Mouse (Mus musculus) cerebellum, postnatal 36 days (tissue): ENCODE results near the gene Fndc3b.

ENCODE experiments used
- DNase-seq, 2 experiments: peaks; one replicate each; pipeline ENCODE4 v3.0.0; 2021 to 2022; ENCODE audit warnings: mixed read lengths in 2 of 2

Gene Fndc3b

DNA sequence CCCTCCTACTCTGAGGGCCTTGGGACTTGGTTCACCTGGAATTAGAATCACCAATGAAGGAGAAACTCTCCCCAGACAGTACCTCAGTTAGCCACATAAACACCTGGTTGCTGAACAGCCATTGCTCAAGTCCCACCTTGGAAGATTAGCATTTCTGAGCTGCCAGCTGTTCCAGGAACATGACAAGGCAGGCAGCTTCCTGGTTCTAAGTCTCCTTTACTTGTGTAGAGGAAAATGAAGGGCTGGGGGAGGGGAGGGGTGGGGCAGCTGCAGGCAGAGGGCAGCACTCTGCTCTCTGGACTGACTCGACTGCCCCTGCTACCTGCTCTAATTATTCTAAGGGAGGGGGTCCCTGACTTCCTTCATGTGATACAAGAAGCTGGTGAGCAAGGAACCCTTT, 45.8 kb downstream of the Fndc3b start:
- no peak for DNase-seq

DNA sequence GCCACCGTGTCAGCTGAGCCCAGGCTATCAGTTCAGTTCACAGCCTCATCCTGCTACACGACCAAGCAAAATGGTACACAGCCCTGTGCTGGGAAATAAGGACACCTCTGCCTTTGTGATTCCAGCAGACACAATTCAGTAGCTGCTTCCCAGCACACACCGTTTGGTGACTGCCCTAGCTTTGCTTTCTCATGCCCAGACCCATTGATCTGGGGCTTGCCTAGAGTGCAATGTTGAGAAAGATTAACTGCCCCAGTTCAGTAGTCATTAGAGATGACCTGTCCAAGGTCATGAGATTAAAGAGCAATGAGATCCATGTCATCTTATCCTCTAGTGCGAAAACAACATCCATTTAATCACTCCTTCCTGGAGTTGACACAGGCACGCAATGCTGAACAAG, 47.9 kb downstream of the Fndc3b start:
- no peak for DNase-seq

DNA sequence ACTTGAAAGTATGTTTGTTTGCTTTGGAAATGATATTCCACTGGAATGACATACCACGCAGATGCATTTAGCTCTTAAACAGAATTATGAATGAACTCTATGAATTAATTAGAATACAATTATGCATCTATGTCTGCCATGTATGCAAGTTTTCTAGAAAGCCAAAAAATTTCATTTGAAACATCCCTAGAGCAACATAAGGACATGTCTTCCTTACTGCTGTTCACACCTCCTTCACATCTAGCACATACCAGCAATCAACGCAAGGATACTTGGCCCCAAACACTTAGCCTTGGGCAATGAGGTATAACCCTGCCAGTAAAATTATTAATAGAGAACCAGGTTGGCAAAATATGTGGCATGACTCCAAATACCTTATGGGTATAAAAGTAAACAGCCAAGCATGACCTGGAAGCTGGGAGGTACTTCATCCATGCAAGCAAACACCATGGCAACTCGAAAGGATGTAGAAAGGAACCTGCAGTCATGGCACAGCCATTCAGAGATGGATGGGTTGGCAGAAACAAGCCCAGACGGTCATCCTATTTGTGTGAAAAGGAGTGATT, 52.8 kb downstream of the Fndc3b start:
- DNase-seq = no peak

DNA sequence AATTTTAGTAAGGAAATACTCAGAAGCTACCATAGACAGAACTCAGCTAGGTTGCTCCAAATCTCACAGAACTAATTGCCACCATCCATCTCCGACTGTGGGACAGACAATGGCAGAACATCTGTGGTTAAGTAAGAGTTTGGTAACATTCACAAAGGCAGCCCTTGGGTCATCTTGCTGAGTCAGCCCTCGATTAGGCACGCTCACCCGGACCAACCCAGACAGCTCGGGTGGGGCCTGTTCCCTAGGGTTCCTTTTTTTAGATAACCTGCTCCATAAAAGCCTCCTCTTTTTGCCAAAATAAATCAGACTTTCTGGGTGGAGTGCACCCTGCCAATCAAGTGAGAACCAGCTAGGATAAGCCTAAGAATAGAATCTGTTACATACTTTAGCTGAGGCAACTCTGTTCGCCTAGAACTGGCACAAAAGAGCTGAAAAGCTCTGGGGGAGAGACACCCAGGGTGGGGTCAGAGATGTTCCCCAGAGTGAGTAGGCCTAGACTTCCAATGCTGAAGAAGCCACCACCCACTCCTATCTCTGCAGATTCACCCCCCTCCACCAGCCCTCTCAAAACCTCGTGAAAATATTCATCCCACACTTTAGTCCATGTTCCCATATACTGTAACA, 54.2 kb downstream of the Fndc3b start:
- no peak for DNase-seq

DNA sequence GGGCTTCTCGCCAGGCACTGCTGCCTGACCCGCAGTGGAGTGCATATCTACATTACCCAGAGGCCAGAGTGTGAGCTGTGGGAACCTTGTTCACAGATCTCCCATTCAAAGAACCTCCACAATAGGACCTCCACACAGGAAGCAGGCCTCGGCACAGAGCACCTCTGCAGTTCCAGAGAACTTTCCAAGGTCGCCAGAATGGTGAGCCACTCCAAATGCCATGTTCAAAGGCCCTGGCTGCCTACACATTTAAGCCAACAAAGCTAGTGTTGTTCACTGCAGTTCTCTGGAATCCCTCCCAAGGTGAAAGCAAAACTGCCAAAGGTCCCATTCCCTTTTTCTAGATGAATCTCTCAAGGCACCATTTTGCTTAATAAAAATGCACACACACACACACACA, 55.4 kb downstream of the Fndc3b start:
- DNase-seq = no peak

DNA sequence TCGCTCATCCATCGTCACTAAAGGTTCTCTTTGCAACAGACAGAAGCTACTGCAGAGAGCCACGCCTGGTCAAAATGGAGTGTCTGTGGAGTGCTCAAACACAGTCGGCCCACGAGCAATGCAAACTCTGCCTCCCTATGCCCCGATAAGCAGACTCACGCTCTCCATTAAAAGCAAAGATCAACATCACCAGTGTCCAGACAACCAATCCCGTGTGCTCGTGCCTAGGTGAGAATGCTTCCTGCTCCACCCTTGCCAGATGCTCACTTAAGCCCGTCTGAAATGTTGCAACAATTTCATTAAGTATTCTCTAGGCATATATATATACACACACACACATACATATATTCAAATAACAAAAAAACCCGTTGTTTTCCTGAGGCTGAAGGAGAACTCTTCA, 56.1 kb downstream of the Fndc3b start:
- no peak for DNase-seq

DNA sequence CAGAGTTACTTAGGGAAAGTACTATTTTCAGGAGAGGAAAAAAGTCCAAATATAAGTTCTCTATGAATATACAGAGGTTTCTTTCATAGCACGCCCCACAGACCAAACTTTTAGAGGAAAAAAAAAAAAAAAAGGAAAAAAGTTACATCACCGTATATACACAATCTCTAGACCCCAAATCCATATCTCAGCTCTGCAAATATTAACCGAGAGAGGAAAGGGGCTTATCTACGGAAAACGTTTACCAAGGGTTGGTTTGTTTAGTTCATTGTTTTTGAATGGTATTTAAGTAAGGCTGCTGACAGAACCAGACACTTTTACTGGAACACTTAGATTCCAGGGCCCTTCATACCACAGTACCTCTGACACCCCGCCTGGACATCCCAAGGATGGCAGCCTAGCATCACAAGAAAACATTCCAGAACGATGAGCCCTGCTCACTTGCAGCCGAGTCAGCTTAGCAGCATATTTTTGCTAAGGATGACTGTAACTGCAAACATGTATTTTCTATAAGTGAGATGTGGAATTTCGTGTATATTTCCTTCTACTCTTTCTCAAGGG, 58.6 kb downstream of the Fndc3b start:
- no peak for DNase-seq

DNA sequence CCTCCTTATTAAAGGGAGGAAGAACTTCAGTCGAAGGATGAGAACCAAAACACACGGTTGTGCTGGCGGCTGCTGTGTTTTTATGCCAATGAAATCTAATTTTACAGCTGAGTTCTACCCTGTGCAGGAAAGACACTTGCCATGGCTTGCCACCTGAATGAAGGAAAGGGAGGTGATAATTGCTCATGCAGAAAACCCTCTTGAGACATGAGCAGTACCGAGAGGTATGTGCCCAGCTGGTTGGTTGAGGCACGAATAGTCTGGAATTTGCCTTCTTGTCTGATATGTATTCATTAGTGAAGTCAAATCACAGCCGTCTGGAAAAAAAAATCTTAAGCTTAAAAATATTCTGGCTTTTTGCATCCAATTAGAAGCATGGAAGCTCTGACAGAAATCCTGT, 59.4 kb downstream of the Fndc3b start:
- DNase-seq = no peak

DNA sequence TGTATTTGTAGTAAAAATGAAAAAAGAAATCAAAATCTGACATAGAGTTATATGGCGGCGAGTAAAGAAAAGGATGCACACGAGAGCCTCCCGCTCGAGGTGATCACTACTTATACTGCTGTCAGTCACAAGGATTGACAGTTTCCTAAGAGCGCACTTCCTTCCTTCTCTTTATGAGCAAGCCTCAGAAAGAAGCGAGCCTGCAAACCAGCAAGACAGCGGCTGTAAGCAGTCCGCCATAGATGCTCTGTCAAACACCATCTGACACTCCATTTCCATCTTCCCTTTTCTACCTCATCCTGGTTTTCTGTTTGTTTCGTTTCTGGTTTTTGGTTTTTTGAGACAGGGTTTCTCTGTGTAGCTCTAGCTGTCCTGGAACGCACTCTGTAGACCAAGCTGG, 61.0 kb downstream of the Fndc3b start:
- DNase-seq = no peak

DNA sequence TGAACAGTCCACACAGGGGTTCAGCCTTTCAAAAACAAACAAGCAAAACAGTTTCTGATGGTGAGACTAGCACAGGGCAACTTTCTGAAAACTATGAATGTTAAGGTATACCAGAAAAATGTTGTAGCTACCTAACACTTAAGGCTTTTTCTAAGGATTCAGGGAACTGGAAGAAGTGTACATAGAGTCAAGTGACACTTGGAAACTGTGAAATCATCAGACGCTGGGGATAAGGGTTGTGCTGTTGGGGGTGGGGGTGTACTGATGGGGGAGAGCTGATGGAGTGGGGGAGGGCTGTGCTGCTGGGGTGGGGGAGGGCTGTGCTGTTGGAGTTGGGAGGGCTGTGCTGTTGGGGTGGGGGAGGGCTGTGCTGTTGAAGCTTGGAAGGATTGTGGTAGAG, 61.8 kb downstream of the Fndc3b start:
- no peak for DNase-seq

DNA sequence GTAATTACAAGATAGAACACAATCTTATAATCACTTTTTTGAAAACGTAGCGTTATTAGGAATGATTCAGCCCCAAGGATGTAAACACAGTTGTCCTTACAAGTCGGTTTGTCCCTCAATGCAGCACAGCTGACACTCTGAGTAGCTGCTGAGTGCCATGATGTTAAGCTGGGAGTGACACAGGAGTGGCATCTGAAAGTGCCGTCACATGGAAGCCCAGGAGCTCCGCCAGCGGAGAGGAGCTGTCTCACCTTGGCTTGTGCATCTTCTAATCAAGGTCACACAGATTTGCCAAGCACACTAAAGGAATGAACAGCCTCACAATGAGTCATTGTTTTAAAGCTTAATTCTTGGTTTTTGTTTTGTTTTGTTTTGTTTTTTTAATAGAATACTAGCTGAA, 68.7 kb downstream of the Fndc3b start:
- no peak for DNase-seq

DNA sequence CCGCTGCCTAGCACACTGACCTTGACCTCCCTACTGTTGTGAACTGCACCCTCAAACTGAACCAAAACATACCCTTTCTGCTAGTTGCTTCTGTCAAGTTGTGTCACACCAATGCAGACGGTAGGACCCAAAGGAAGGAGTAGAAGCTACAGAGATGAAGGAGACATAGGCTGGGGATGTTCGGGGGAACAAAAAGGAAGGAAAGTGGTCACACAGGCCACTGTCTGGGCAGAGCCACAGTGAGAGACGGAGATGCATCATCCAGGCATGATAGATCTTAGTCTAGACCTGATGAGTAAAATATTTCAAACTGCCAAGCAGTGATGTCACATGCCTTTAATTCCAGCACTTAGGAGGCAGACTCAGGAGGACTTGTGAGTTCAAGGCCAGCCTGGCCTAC, 71.4 kb downstream of the Fndc3b start:
- DNase-seq = no peak

DNA sequence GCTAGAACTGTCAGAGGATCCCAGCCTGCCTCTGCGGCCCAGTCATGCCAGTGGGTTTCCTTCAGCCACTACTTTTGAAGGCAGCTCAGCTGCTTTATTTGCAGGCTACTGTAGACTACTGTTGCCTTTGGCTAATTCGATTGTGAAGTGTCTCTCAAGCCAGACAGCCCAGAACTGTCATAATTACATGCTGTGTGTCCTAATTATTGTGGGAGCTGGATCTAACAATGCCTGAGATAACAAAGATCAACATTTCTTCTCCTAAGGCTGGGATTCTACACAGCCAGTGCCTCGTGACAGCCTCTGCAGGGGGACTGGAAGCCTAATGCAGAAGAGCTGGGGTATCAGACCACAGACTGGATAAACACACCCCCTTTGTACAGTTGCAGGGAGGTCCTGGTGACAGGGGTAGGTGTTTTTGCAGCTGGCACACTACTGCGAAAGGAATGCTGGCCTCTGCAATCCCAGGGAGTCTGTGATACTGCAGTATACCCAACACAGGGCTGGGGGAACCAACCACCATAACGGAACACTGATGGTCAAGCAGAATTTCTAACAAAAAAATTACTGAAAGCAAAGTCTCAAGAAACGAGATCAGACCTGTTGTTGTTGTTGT, 74.0 kb downstream of the Fndc3b start:
- DNase-seq = no peak

DNA sequence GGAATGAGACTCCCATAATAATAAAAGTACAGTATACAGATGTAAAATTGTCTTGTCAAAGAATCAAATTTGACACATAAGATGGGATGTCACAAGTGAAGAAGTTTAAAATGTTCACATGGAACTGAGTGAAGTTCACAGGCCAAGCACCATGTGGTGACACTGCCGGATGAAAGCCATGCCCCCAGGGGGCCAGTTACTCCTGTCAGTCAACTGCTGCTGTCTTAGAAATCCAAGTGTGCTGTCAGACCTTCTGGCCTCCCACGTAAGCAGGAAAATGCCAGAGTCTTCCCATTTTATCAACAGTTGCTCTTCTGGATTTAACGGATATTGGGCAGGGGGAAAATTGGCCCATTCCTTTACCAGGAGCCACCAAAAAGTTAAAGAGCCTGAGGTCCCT, 75.3 kb downstream of the Fndc3b start:
- no peak for DNase-seq

DNA sequence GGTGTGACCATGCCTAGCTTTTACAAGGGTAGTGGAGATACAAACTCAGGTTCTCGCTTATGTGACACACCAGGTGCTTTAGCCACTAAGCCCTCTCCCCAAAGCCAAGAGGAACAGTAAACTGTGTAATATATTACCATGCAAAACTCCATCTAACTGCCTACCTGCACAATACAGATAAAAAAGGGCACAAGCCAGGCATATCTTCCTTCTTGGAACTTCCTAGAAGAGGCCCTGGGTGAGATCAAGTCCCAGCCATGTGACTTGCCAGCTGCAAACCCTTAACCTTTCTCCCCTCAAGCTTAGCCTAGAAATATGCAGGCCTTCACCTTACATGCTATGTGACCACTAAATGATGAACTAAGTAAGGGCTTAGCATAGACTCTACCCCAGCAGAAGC, 78.2 kb downstream of the Fndc3b start:
- DNase-seq = no peak

DNA sequence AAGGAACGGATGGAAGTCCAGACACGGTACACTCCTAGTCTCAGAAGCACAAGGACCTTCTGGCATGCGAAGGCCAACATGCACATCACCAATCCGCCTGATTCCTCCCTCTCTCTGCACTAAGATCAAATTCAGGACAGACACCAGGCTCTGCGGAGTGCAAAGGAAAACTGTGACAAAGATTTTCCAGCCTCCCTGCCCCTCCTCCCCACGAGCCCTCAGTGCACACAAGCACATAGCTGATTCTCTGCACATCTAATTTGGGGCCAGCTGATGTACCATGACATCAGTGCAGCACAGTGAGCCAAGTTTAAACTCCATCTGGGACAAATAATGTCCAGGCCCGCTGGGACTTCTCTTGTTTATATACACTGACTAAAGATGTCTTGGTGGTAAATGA, 80.0 kb downstream of the Fndc3b start:
- peak; percentile 25 to 30 for DNase-seq

DNA sequence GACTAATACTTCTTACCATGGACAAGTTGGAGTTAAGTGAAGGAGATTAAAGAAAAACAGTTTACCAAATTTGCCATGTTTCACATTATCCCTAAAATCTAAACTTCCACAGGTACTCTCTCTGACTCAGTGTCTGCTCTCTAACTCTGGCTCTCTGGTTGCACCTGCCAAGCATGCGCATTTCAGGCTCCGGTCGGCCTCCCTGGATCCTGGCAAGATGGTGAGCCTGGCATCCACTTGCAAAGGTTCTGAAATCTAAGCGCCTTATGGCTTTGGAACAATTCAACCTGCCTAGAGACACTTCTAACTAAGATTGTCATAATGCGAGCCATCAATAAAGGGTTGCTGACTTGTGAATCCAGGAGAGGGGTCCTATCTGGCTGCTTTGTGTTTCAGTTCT, 81.4 kb downstream of the Fndc3b start:
- peak; percentile 46 to 56 for DNase-seq

DNA sequence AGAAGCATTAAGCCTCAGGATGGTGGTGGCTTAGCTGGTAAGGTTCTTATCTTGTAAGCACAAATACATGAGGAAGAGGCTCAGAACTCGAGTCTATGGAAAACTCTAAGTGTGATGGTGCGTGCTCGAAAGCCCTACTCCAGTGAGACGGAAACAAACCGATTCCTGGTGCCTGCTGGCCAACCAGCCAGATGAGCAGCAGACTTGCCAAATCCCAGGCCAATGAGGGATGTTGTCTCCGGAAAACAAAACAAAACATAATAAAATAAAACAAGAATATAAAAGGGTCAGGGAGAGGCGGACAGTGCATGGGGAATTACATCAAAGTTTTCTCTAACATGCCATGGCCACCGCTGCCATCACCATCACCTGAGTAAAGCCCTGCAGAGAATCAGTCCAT, 84.8 kb downstream of the Fndc3b start:
- no peak for DNase-seq

DNA sequence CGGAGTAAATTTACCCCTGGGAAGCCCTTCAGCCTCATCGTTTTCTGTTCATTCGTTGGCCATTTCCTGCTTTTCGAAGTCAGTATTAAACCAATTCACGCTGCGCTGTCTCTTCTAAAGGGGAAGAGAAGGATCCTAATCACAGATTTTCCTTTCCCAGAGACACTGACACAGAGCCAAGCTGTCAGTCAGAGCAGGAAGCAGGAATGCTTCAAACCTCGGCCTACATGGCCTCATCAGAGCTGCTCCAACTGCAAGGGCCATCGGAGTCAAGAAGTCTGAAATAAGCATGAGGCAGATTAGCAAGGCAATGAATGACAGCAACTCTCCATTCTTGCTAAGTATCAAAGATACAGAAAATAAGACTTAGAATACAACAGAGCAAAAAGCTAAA, 85.5 kb downstream of the Fndc3b start:
- DNase-seq = no peak

DNA sequence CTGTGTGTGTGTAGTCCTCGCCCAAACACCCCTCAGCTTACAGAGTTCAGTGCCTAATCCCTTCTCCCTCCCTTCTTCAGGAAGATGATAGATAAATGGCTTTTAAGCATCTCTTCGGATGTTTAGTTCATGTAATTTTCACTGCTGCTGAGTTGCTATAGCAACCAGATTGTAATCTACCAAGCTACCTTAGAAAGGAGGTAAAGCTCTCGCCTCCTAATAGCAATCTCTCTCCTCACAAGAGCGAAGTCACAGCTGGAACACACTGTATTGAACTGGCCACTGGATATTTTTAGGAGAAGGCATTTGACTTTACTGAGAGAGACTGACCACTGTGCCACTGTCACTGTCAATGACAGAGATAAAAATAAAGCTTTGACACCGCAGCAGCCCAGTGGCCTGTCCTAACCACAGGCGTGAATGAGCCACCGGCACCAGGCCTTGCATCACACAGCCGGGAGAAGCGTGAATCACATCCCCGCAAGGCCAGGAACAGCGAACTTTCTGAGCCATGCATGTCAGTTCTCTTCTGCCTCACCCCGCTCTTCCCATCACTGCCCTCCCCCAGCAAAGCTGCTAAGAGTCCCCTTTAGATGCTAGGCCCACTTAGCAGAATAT, 86.0 kb downstream of the Fndc3b start:
- DNase-seq = no peak

DNA sequence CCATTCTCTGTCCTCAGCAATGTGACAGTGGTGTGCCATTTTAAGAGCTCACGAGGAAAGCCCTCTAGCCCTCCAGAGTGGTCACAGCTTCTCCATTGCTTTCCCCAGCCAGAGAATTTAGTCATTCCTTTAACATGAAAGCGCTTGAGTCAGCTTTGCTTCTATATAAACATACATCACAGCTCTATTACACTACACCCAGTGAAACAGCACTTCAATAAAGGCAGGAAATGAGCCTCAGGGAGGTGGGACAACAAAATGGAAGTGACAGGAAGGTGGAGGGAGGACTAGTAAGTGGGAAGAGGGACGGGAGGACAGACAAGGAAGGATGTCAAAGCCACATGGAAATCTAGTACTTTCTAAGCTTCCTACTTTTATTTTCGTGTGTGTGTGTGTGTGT, 88.7 kb downstream of the Fndc3b start:
- DNase-seq = no peak

DNA sequence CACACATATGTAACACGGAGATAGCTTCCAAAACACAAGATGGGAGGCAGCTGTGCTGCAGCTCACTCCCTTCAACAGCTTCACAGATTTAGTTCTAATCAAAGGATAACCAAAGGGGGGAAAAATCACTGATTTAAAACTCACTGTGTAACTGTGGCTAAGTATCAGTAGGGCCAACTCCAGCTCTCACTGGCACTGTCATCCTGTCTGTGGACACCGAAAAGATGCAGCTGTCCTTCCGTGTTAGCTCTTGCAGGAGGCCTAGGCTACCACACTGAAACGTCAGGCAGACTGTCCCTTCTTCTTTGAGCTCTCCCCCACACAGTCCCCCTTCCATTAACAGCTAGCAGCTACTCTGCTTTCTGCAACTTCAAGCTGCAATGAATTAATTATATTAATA, 89.9 kb downstream of the Fndc3b start:
- DNase-seq = no peak

DNA sequence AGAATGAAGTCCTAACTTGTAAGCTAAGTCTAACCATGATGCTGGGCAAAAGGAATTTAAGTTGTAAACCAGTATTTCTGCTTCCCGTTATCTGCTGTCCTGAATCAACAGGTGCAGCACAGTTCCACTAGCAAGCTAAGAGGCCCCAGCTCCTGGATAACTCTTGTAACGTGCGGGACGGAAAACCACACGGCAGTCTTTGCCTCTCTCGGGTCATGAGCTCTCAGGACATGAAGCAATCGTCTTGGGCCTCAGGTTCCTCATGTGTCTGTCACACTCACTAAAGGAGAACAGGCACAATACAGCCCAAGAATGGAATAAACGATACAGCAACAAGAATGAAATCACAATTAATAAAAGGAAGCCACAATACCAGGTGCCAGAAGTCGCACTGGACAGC, 93.4 kb downstream of the Fndc3b start:
- DNase-seq = no peak

DNA sequence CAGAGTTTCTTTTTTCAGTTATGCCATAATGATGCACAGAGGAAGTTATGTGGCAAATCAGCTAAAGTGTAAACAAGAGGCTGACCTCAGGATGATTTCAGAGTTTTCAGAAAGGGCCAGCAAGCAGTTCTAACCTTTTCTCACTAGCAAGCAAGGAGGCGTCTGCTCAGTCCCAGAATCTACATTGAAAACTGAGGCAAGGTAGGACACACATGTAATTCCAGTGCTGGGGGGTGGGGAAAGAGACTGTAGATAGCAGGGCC, 93.9 kb downstream of the Fndc3b start:
- DNase-seq = no peak
